Mouse (Mus musculus) forebrain, embryonic 14.5 days (tissue): Measurements from ENCODE around the gene Arhgef39. TPM values are rescaled to one million over a fixed set of nuclear protein-coding genes. Genes with fewer than 3 reads are reported as not detected.
"Not testable (repeated sequence)": the region's sequence is repeated elsewhere in the genome, so short reads cannot be mapped to it uniquely, and the experiment has no call there.

ENCODE experiments used
- ATAC-seq: fragments of 200-750 bp; cut with Nextera tagmentation; 2 replicates; pipeline ENCODE4 v1.8.0; 2017; ENCODE audit warnings: mild to moderate bottlenecking, moderate library complexity
- DNase-seq: peaks from one replicate; pipeline ENCODE4 v3.0.0-alpha.2; 2015; ENCODE audit warnings: low spot score
- H3K27ac ChIP-seq: fragments of 300-500 bp; sonication (generic); 2 replicates; pipeline ENCODE4 v1.5.1; 2014; ENCODE audit warnings: low read depth, mild to moderate bottlenecking, control low read depth, low read length, moderate library complexity
- H3K27me3 ChIP-seq: fragments of 300-500 bp; sonication (generic); replicated peaks from 2 replicates; pipeline ENCODE4 v1.6.1; 2014; ENCODE audit warnings: low read length, control low read depth, mixed read lengths; ENCODE audit not compliant: control insufficient read depth, insufficient read depth
- H3K36me3 ChIP-seq: fragments of 300-500 bp; sonication (generic); 2 replicates; pipeline ENCODE4 v1.6.1; 2014; ENCODE audit warnings: low read length, control low read depth; ENCODE audit not compliant: control insufficient read depth, insufficient read depth
- H3K4me1 ChIP-seq: fragments of 300-500 bp; sonication (generic); 2 replicates; pipeline ENCODE4 v1.6.1; 2014; ENCODE audit warnings: antibody characterized with exemption, low read length, control low read depth; ENCODE audit not compliant: control insufficient read depth, insufficient read depth
- H3K4me2 ChIP-seq: fragments of 300-500 bp; sonication (generic); 2 replicates; pipeline ENCODE4 v1.6.1; 2014; ENCODE audit warnings: mild to moderate bottlenecking, control low read depth, low read length
- H3K4me3 ChIP-seq: fragments of 300-500 bp; sonication (generic); 2 replicates; pipeline ENCODE4 v1.5.1; 2014; ENCODE audit warnings: low read depth, low read length, control low read depth
- H3K9ac ChIP-seq: fragments of 300-500 bp; sonication (generic); 2 replicates; pipeline ENCODE4 v1.6.1; 2014; ENCODE audit warnings: mild to moderate bottlenecking, low read length, control low read depth, moderate library complexity
- H3K9me3 ChIP-seq: fragments of 300-500 bp; sonication (generic); replicated peaks from 2 replicates; pipeline ENCODE4 v1.6.1; 2016; ENCODE audit warnings: low read length, control low read depth, mixed read lengths; ENCODE audit not compliant: control insufficient read depth
- WGBS: fragments of 180-500 bp; shearing (Covaris S2); extraction: QIAGEN DNeasy Blood & Tissue Kit; methylation state at CpG from one replicate; pipeline ENCODE4 v1.1.7; 2014; 5-methylcytosine and 5-hydroxymethylcytosine counted together
- polyA plus RNA-seq: library from polyadenylated mRNA; unstranded; fragments of >200 nt; fragmentation: Nextera tagmentation; extraction: Ambion mirVana; gene quantifications from 2 replicates; pipeline ENCODE4 v1.2.1, GENCODE M21; 2014

The Arhgef39 gene
- polyA plus RNA-seq, 1 experiment from 2014 or later = 14.0 TPM

- Histone ChIP-seq H3K27ac (no peak overlapping the region), H3K27me3 (no peaks in the 10 kb centered on the region), H3K4me1 (0 out of 2 replicates have a peak, but pooled peaks cover 6% of the 10 kb centered on the region), H3K4me2 (no peak overlapping the region), H3K9ac (no peak overlapping the region), H3K36me3 (peaks cover 3% of the 10 kb centered on the region), H3K4me3 (no peak overlapping the region), H3K9me3 (no peaks in the 10 kb centered on the region)
- WGBS = 88% methylated on average over 5 of the region's 5 CpGs
- DNase-seq (no peak), ATAC-seq (no peak)
These were observed 8.7 kb downstream of the Arhgef39 start for GRCm38 (mm10) chr4:43490801-43491200.

- Histone ChIP-seq H3K36me3 (no peaks in the 10 kb centered on the region), H3K27ac (no peak overlapping the region), H3K27me3 (no peaks in the 10 kb centered on the region), H3K9ac (no peak overlapping the region), H3K4me3 (no peak overlapping the region), H3K4me2 (no peak overlapping the region), H3K4me1 (0 out of 2 replicates have a peak, but pooled peaks cover 6% of the 10 kb centered on the region), H3K9me3 (no peaks in the 10 kb centered on the region)
- 95% methylated on average over 3 of the region's 3 CpGs for WGBS
- DNase-seq (no peak), ATAC-seq (no peak)
These were observed 9.9 kb downstream of the Arhgef39 start for GRCm38 (mm10) chr4:43489611-43490010.

GRCm38 (mm10) chr4:43485666-43486065 is 13.8 kb downstream of the Arhgef39 start:
- 85% methylated on average over 5 of the region's 5 CpGs for WGBS
- not testable (repeated sequence) for DNase-seq, H3K9me3 ChIP-seq, ATAC-seq, H3K27me3 ChIP-seq, H3K27ac ChIP-seq, H3K36me3 ChIP-seq, H3K9ac ChIP-seq, H3K4me2 ChIP-seq, H3K4me3 ChIP-seq, H3K4me1 ChIP-seq

- WGBS = 63% methylated on average over 12 of the region's 12 CpGs
- no peaks in the 10 kb centered on the region for H3K9me3 ChIP-seq
- no peak within 1 kb of the TSS for H3K4me3 ChIP-seq
- H3K27ac ChIP-seq = no peak within 1 kb of the TSS
- H3K4me1 ChIP-seq = no peaks in the 10 kb centered on the region
- no peak within 1 kb of the TSS for H3K9ac ChIP-seq
- no peaks in the 10 kb centered on the region for H3K36me3 ChIP-seq
- DNase-seq (no peak), ATAC-seq (no peak)
- no peak within 1 kb of the TSS for H3K4me2 ChIP-seq
- H3K27me3 ChIP-seq = no peaks in the 10 kb centered on the region
These were observed 15.9 kb downstream of the Arhgef39 start, which contains the start of gene Sit1 for GRCm38 (mm10) chr4:43483535-43484091. Gene Sit1 (minus strand): TSS chr4:43483734.

- 81% methylated on average over 10 of the region's 10 CpGs for WGBS
- DNase-seq = no peak
These were observed 16.9 kb downstream of the Arhgef39 start for GRCm38 (mm10) chr4:43482591-43482990.

GRCm38 (mm10) chr4:43481894-43482456 is 17.5 kb downstream of the Arhgef39 start:
- ATAC-seq (no peak), DNase-seq (no peak)
- Histone ChIP-seq H3K36me3 (no peaks in the 10 kb centered on the region), H3K9ac (no peak overlapping the region), H3K27me3 (no peaks in the 10 kb centered on the region), H3K4me3 (no peak overlapping the region), H3K9me3 (no peaks in the 10 kb centered on the region), H3K4me2 (no peak overlapping the region), H3K4me1 (no peaks in the 10 kb centered on the region), H3K27ac (no peak overlapping the region)
- WGBS = 74% methylated on average over 7 of the region's 7 CpGs

More at GRCm38 (mm10) chr4:43482591-43482990, 16.9 kb downstream of the Arhgef39 start:
- no peak overlapping the region for H3K27ac ChIP-seq
- H3K36me3 ChIP-seq = no peaks in the 10 kb centered on the region
- H3K9me3 ChIP-seq = no peaks in the 10 kb centered on the region
- H3K4me3 ChIP-seq = no peak overlapping the region
- H3K27me3 ChIP-seq = no peaks in the 10 kb centered on the region
- H3K4me2 ChIP-seq = no peak overlapping the region
- no peaks in the 10 kb centered on the region for H3K4me1 ChIP-seq
- H3K9ac ChIP-seq = no peak overlapping the region
- no peak for ATAC-seq

- H3K27ac ChIP-seq = no peak overlapping the region
- ATAC-seq = no peak
- 85% methylated on average over 5 of the region's 5 CpGs for WGBS
- no peak overlapping the region for H3K4me2 ChIP-seq
- no peak overlapping the region for H3K9ac ChIP-seq
- H3K4me3 ChIP-seq = no peak overlapping the region
- H3K4me1 ChIP-seq = no peaks in the 10 kb centered on the region
- no peaks in the 10 kb centered on the region for H3K36me3 ChIP-seq
- H3K9me3 ChIP-seq = no peaks in the 10 kb centered on the region
- H3K27me3 ChIP-seq = no peaks in the 10 kb centered on the region
- DNase-seq = no peak
These were observed 18.5 kb downstream of the Arhgef39 start for GRCm38 (mm10) chr4:43480985-43481384.

GRCm38 (mm10) chr4:43478906-43479832 is 20.3 kb downstream of the Arhgef39 start:
- no peaks in the 10 kb centered on the region for H3K9me3 ChIP-seq
- no peak for ATAC-seq
- H3K4me3 ChIP-seq = no peak overlapping the region
- H3K36me3 ChIP-seq = no peaks in the 10 kb centered on the region
- H3K4me1 ChIP-seq = no peaks in the 10 kb centered on the region
- 45% methylated on average over 24 of the region's 24 CpGs for WGBS
- no peaks in the 10 kb centered on the region for H3K27me3 ChIP-seq
- H3K27ac ChIP-seq = no peak overlapping the region
- H3K9ac ChIP-seq = no peak overlapping the region
- H3K4me2 ChIP-seq = no peak overlapping the region
- peak; percentile 37 for DNase-seq

GRCm38 (mm10) chr4:43478534-43478858 is 21.0 kb downstream of the Arhgef39 start:
- Histone ChIP-seq H3K4me1 (no peaks in the 10 kb centered on the region), H3K4me3 (peak overlapping the region; percentile 20), H3K4me2 (peak overlapping the region; percentile 44), H3K27ac (no peak overlapping the region), H3K36me3 (no peaks in the 10 kb centered on the region), H3K9ac (peak overlapping the region; percentile 41; the same call in 1 of the 2 replicates), H3K27me3 (no peaks in the 10 kb centered on the region), H3K9me3 (no peaks in the 10 kb centered on the region)
- WGBS = 48% methylated on average over 8 of the region's 8 CpGs
- ATAC-seq (no peak; the same call in 1 of the 2 replicates), DNase-seq (no peak)
